Mouse (Mus musculus): ENCODE results near the gene Tmem251. TPM values are rescaled to one million over a fixed set of nuclear protein-coding genes. Genes with fewer than 3 reads are reported as not detected.

The Tmem251 gene
- polyA plus RNA-seq (2021): 6.5 TPM

GRCm38 (mm10) chr12:102743589-102744574, at the start of gene Tmem251, which contains the start of gene Moap1:
Tmem251 (plus strand) TSS chr12:102743762.
Moap1 (minus strand) TSS chr12:102743661.
- H3K27me3 ChIP-seq: no peaks in the 10 kb centered on the region
- no peak for DNase-seq (ENCODE audit: low read depth, low spot score)
- TF ChIP-seq CTCF (IDR thresholded peaks at IDR 0.05): no peak
- CTCF ChIA-PET: no interaction called here
- ATAC-seq: peak; percentile 95
- POLR2A ChIA-PET: no interaction called here
- in situ Hi-C loops (cut with MboI; ENCODE audit: low pct_unique_long_range_greater_than_20kb): no loop called here

GRCm38 (mm10) chr12:102695369-102696239, 48.0 kb upstream of the Tmem251 start:
- CTCF ChIA-PET: no interaction called here
- POLR2A ChIA-PET: interaction anchor here (0.9 kb wide), 1 partner anchor 9 kb away, joined by 3 read pairs; the partner anchor contains the start of gene Itpk1
- no peak for TF ChIP-seq CTCF (IDR thresholded peaks at IDR 0.05)
- in situ Hi-C loops (cut with MboI; ENCODE audit: low pct_unique_long_range_greater_than_20kb): no loop called here
- DNase-seq (ENCODE audit: low read depth, low spot score): no peak
- ATAC-seq: no peak
- H3K27me3 ChIP-seq: no peaks in the 10 kb centered on the region

- POLR2A ChIA-PET: interaction anchor here (0.6 kb wide), 1 partner anchor 73 kb away, joined by 4 read pairs; no protein-coding TSS in a partner anchor
Observed at GRCm38 (mm10) chr12:102696635-102697354, 46.8 kb upstream of the Tmem251 start.

GRCm38 (mm10) chr12:102697381-102697780, 46.2 kb upstream of the Tmem251 start:
- ATAC-seq (no peak), DNase-seq (ENCODE audit: low read depth, low spot score) (no peak)
- no peak for TF ChIP-seq CTCF (IDR thresholded peaks at IDR 0.05)
- in situ Hi-C loops (cut with MboI; ENCODE audit: low pct_unique_long_range_greater_than_20kb): no loop called here
- no peaks in the 10 kb centered on the region for H3K27me3 ChIP-seq
- POLR2A ChIA-PET: interaction anchor here (0.6 kb wide), 1 partner anchor 72 kb away, joined by 4 read pairs; no protein-coding TSS in a partner anchor
- CTCF ChIA-PET: no interaction called here

More at GRCm38 (mm10) chr12:102696635-102697354, 46.8 kb upstream of the Tmem251 start:
- DNase-seq (ENCODE audit: low read depth, low spot score): no peak
- in situ Hi-C loops (cut with MboI; ENCODE audit: low pct_unique_long_range_greater_than_20kb): no loop called here
- CTCF ChIA-PET: no interaction called here
- ATAC-seq: no peak
- no peaks in the 10 kb centered on the region for H3K27me3 ChIP-seq
- TF ChIP-seq CTCF (IDR thresholded peaks at IDR 0.05): no peak

- in situ Hi-C loops (cut with MboI; ENCODE audit: low pct_unique_long_range_greater_than_20kb): no loop called here
- POLR2A ChIA-PET: no interaction called here
- CTCF ChIA-PET: no interaction called here
- no peak for TF ChIP-seq CTCF (IDR thresholded peaks at IDR 0.05)
- H3K27me3 ChIP-seq: no peaks in the 10 kb centered on the region
- no peak for DNase-seq (ENCODE audit: low read depth, low spot score)
- no peak for ATAC-seq
Observed at GRCm38 (mm10) chr12:102698089-102698684, 45.4 kb upstream of the Tmem251 start.

GRCm38 (mm10) chr12:102699156-102699555, 44.4 kb upstream of the Tmem251 start:
- H3K27me3 ChIP-seq: no peaks in the 10 kb centered on the region
- in situ Hi-C loops (cut with MboI; ENCODE audit: low pct_unique_long_range_greater_than_20kb): no loop called here
- POLR2A ChIA-PET: no interaction called here
- no peak for DNase-seq (ENCODE audit: low read depth, low spot score)
- CTCF ChIA-PET: no interaction called here
- ATAC-seq: no peak
- no peak for TF ChIP-seq CTCF (IDR thresholded peaks at IDR 0.05)

- ATAC-seq (no peak), DNase-seq (ENCODE audit: low read depth, low spot score) (no peak)
- no peak for TF ChIP-seq CTCF (IDR thresholded peaks at IDR 0.05)
- ChIA-PET POLR2A (no interaction called here), CTCF (no interaction called here)
- no peaks in the 10 kb centered on the region for H3K27me3 ChIP-seq
- in situ Hi-C loops (cut with MboI; ENCODE audit: low pct_unique_long_range_greater_than_20kb): no loop called here
Observed at GRCm38 (mm10) chr12:102700453-102700852, 43.1 kb upstream of the Tmem251 start.

- DNase-seq (ENCODE audit: low read depth, low spot score) (no peak), ATAC-seq (no peak)
- ChIA-PET POLR2A (no interaction called here), CTCF (interaction anchor here (0.8 to 2.4 kb wide), 8 partner anchors 9 to 123 kb away, joined by 3 to 11 read pairs (median 6); no protein-coding TSS in a partner anchor)
- in situ Hi-C loops (cut with MboI; ENCODE audit: low pct_unique_long_range_greater_than_20kb): no loop called here
- no peaks in the 10 kb centered on the region for H3K27me3 ChIP-seq
- TF ChIP-seq CTCF (IDR thresholded peaks at IDR 0.05): no peak
Observed at GRCm38 (mm10) chr12:102701691-102702207, 41.8 kb upstream of the Tmem251 start.

GRCm38 (mm10) chr12:102702356-102703110, 41.0 kb upstream of the Tmem251 start:
- ChIA-PET POLR2A (no interaction called here), CTCF (interaction anchor here (0.8 to 2.4 kb wide), 13 partner anchors 9 to 126 kb away, joined by 3 to 11 read pairs (median 4); no protein-coding TSS in a partner anchor)
- ATAC-seq (no peak), DNase-seq (ENCODE audit: low read depth, low spot score) (no peak)
- TF ChIP-seq CTCF (IDR thresholded peaks at IDR 0.05): no peak
- in situ Hi-C loops (cut with MboI; ENCODE audit: low pct_unique_long_range_greater_than_20kb): no loop called here
- H3K27me3 ChIP-seq: no peaks in the 10 kb centered on the region
